Mouse (Mus musculus): ENCODE results near the gene Srsf2. TPM values are rescaled to one million over a fixed set of nuclear protein-coding genes. Genes with fewer than 3 reads are reported as not detected.
A peak's percentile ranks its signal among the peaks of the same experiment; 100 is the strongest.

Srsf2 gene
- polyA plus RNA-seq, 1 experiment = 448 TPM

DNA sequence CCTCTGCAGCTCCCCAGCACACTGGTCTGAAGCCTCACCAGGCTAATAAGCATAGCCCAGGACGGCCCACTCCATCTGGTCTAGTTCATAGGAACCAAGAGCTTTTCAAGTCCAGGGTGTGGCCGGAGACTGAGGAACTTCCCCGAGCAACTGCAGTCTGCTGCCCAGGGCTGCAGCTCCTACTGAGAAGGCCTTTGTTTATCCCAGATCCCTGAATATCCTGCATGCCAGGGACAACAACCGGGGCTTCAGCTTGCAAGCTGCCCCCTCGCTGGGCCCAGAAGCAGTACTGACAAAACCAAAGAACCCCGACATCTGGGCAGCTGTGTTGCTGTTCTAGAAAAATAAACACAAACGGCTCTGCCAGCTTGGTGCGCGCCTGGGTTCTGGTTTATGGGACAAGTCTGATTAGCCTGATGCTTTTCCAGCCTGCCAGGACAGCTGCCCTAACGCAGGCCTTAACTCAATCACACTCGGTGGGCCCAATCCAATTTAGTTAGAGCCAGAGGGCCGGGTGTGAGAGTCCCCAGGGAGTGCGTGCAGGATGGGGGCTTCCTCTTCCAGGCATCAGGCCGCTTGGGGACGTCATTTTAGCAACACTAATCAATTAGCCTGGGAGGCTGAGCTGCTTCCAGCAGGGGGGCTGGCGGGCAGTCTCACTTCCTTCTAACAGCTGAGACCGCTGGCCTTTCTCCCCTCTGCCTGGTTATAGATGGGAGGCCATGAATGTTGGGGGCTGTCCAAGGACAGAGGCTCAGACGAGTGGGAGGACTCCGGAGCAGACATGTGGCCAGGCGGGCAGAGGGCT lies 38.6 kb downstream of the Srsf2 start:
- no peak for DNase-seq
- Histone ChIP-seq H3K4me1 (ENCODE audit: control insufficient read depth, insufficient read depth, low read length) (peaks cover 37% of the 10 kb centered on the region), H3K4me3 (replicated peaks; ENCODE audit: extremely low read depth, low read depth, low read length) (no peak overlapping the region)
- 22% methylated on average over 20 of the region's 20 CpGs for WGBS
- no peak for TF ChIP-seq POLR2A (IDR thresholded peaks at IDR 0.05; ENCODE audit: borderline replicate concordance, extremely low read depth, low read depth, low read length)
- no peak for TF ChIP-seq CTCF (IDR thresholded peaks at IDR 0.05; ENCODE audit: insufficient read depth, low read length)

DNA sequence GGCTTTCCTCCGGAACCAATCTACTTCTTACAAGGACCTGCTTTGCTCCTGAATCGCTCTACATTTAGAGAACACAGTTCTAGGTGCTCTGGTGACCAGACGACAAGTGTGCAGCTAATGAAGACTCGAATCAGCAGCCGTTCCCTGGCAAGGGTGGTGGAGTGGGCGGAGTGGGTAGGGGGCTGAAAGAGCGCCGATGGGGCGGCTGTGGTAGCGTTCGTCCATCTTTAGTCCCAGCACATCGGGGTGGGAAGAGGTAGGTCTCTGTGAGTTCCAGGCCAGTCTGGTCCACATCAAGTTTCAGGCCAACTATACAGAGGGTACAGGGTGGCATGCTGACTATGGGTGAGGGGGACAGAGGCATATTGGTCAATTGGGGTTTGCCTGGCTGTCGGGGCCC lies 39.3 kb downstream of the Srsf2 start:
- H3K4me1 ChIP-seq (ENCODE audit: control insufficient read depth, insufficient read depth, low read length) = peaks cover 31% of the 10 kb centered on the region
- no peak for DNase-seq
- H3K4me3 ChIP-seq (replicated peaks; ENCODE audit: extremely low read depth, low read depth, low read length) = no peak overlapping the region
- TF ChIP-seq POLR2A (IDR thresholded peaks at IDR 0.05; ENCODE audit: borderline replicate concordance, extremely low read depth, low read depth, low read length) (no peak), CTCF (IDR thresholded peaks at IDR 0.05; ENCODE audit: insufficient read depth, low read length) (no peak)
- WGBS = 81% methylated on average over 13 of the region's 13 CpGs

DNA sequence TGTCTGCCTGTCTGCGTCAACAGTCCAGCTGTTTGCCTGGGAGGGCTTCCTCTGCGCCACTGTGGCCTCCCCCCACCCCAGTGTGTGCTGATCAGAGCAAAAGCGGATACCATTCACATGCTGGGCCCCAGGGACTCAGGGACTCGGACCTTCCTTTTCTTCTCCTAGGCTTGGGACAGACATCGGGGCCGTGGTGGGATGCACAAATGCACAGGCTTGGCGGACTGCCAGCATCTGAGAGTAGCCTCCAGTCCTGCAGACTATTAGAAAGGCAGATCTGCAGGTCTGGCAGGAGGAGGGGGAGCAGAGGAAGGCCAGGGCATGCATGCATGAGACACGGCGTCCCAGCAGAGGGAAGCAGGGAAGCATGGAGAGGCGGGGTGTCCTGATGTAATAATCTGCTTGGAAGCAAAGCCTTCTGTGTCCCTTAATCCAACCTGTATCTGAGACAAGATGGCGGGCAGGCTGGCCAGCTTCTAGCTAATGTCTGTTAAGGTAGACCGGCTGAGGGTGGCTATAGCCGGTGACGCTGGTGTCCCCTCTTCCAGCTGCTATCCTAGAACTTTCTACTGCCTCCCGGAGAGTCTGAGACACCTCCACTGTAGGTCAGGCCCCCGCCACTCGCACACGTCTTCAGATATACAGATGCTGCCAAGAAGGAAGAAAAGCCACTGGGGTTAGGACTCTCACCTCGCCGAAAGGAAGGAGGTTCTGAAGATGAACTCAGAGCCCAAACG lies 39.9 kb downstream of the Srsf2 start:
- Histone ChIP-seq H3K4me3 (replicated peaks; ENCODE audit: extremely low read depth, low read depth, low read length) (no peak overlapping the region), H3K4me1 (ENCODE audit: control insufficient read depth, insufficient read depth, low read length) (peaks cover 31% of the 10 kb centered on the region)
- TF ChIP-seq POLR2A (IDR thresholded peaks at IDR 0.05; ENCODE audit: borderline replicate concordance, extremely low read depth, low read depth, low read length) (no peak), CTCF (IDR thresholded peaks at IDR 0.05; ENCODE audit: insufficient read depth, low read length) (no peak)
- WGBS = 62% methylated on average over 21 of the region's 21 CpGs
- no peak for DNase-seq

- H3K4me1 ChIP-seq (ENCODE audit: control insufficient read depth, insufficient read depth, low read length) = peaks cover 25% of the 10 kb centered on the region
- WGBS = 27% methylated on average over 32 of the region's 32 CpGs
- no peak overlapping the region for H3K4me3 ChIP-seq (replicated peaks; ENCODE audit: extremely low read depth, low read depth, low read length)
- DNase-seq = peak; percentile 24
- no peak for TF ChIP-seq POLR2A (IDR thresholded peaks at IDR 0.05; ENCODE audit: borderline replicate concordance, extremely low read depth, low read depth, low read length)
- no peak for TF ChIP-seq CTCF (IDR thresholded peaks at IDR 0.05; ENCODE audit: insufficient read depth, low read length)
These were observed 41.7 kb downstream of the Srsf2 start for GRCm38 (mm10) chr11:116810983-116811901.

- TF ChIP-seq CTCF (IDR thresholded peaks at IDR 0.05; ENCODE audit: insufficient read depth, low read length) (no peak), POLR2A (IDR thresholded peaks at IDR 0.05; ENCODE audit: borderline replicate concordance, extremely low read depth, low read depth, low read length) (no peak)
- WGBS = 89% methylated on average over 11 of the region's 11 CpGs
- H3K4me3 ChIP-seq (replicated peaks; ENCODE audit: extremely low read depth, low read depth, low read length) = no peak overlapping the region
- peaks cover 23% of the 10 kb centered on the region for H3K4me1 ChIP-seq (ENCODE audit: control insufficient read depth, insufficient read depth, low read length)
- no peak for DNase-seq
These were observed 42.4 kb downstream of the Srsf2 start for GRCm38 (mm10) chr11:116810528-116810927.

DNA sequence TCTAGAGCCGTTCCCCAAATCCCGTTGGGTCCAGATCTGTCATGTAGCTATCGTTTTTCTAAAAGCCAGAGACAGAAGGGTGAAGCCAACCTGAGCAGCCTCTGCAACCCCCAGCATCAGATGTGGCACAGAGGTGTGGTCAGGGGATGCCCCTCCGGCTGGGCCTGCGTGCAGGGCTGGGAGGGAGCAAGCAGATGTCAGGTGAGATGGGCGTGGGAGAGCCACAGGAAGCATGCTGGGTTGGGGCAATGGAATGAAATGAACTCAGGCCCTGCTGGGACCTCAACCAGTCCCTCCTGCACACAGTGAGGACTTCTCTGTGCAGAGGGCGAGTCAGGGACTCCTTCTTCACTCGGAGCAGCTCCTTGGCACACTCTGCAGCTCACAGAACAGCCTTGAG lies 43.4 kb downstream of the Srsf2 start:
- TF ChIP-seq CTCF (IDR thresholded peaks at IDR 0.05; ENCODE audit: insufficient read depth, low read length) (no peak), POLR2A (IDR thresholded peaks at IDR 0.05; ENCODE audit: borderline replicate concordance, extremely low read depth, low read depth, low read length) (no peak)
- 85% methylated on average over 8 of the region's 8 CpGs for WGBS
- no peak for DNase-seq
- peaks cover 18% of the 10 kb centered on the region for H3K4me1 ChIP-seq (ENCODE audit: control insufficient read depth, insufficient read depth, low read length)
- H3K4me3 ChIP-seq (replicated peaks; ENCODE audit: extremely low read depth, low read depth, low read length) = no peak overlapping the region

- WGBS = 87% methylated on average over 11 of the region's 11 CpGs
- Histone ChIP-seq H3K4me3 (replicated peaks; ENCODE audit: extremely low read depth, low read depth, low read length) (no peak overlapping the region), H3K4me1 (ENCODE audit: control insufficient read depth, insufficient read depth, low read length) (peaks cover 17% of the 10 kb centered on the region)
- no peak for DNase-seq
- TF ChIP-seq POLR2A (IDR thresholded peaks at IDR 0.05; ENCODE audit: borderline replicate concordance, extremely low read depth, low read depth, low read length) (no peak), CTCF (IDR thresholded peaks at IDR 0.05; ENCODE audit: insufficient read depth, low read length) (no peak)
These were observed 44.0 kb downstream of the Srsf2 start for GRCm38 (mm10) chr11:116808811-116809395.

DNA sequence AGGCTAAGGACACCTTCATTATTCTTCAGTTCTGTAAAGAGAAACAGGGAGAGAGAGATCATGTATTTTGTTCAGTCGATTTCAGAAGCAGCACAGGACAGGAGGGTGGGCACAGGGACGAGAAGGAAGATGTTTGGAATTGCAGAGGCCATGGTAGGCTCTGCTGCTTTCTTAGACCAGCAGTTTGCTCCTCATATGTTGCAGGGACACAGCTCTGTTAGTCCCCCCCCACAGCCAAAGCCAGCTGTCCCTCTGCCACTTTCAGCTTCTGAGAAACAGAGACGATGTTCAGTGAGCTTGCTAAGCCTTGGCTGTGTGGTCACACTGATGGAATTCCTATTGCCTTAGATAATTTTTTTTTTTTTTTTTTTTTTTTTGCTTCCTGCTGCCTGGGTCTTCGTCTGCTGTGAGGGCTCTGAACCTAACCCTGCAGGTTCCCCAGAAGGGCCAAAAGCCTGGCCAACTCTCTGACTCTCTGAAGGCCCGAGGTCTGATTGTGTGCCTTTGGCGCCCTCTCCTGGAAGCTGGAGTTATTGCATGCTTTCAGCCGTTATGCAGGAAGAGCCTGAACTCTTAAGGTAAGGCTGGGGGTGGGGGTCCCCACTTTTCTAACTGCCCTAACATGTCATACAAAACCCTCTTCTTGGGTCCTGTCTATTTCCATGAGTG lies 44.8 kb downstream of the Srsf2 start:
- WGBS = 17% methylated on average over 7 of the region's 7 CpGs
- TF ChIP-seq POLR2A (IDR thresholded peaks at IDR 0.05; ENCODE audit: borderline replicate concordance, extremely low read depth, low read depth, low read length) (no peak), CTCF (IDR thresholded peaks at IDR 0.05; ENCODE audit: insufficient read depth, low read length) (peak; percentile 91)
- Histone ChIP-seq H3K4me1 (ENCODE audit: control insufficient read depth, insufficient read depth, low read length) (peaks cover 8% of the 10 kb centered on the region), H3K4me3 (replicated peaks; ENCODE audit: extremely low read depth, low read depth, low read length) (no peak overlapping the region)
- DNase-seq = peak; percentile 82

All from lung, adult 2 months (tissue).